Mouse (Mus musculus) gastrocnemius, adult 8-10 months (tissue): ENCODE results near the gene Zdhhc7. TPM values are rescaled to one million over a fixed set of nuclear protein-coding genes. Genes with fewer than 3 reads are reported as not detected.

Source experiments
- DNase-seq, 2 experiments: peaks; one replicate each; pipeline ENCODE4 v3.0.0; 2022; ENCODE audit warnings: low spot score in 2 of 2
- total RNA-seq, 4 experiments: library from RNA; stranded (reverse); gene quantifications; 2 replicates each; pipeline ENCODE4 v1.2.4; 2022

The Zdhhc7 gene
- total RNA-seq: 10 to 100 TPM; 24.3 to 30.3 (median 27.0) TPM

DNA sequence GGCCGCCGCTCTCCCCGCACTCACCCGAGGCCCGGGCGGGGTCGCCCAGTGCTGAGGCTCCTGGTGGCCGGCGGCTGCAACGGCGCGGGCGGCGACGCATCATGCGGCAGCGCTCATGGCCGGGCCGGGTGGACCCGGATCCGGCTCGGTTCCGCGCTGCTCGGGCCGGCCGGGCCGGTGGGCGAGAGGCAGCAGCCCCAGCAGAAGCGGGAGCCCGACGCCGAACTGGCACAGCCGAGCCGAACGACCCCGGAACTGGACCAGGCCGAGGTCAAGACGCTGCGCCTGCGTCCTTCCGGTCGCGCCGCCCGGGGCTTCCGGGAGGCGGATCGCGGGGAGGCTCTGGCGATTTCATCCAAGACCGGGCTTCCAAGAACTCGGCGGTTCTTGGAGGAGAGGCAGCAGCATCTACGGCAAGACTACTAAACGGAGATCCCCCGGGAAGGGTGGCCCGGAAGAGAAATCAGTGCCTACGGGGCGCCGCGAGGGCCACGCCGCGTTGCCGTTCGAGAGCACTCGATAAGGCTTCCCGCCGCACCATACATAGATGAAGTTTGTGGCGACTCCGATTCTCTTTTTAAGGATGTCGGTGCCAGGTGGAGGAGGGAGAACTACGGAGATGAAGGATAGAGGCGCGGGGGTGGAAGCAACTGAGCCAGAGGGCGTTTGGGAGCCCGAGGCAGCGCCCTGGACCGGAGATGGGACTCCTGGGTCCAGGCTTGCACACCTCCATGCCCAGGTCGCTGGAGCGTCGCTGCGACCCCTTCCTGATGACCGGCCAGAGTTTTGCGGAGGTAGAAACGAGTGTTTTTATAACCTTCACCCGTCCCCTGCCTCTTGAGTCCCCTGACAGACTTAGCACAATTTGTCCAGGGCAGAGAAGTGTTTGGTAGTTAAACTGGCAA, at the start of gene Zdhhc7:
Gene Zdhhc7, minus strand, starts transcription at position 415 of the 905 bp plus-strand sequence.
- peak; percentile 69 to 70 for DNase-seq

DNA sequence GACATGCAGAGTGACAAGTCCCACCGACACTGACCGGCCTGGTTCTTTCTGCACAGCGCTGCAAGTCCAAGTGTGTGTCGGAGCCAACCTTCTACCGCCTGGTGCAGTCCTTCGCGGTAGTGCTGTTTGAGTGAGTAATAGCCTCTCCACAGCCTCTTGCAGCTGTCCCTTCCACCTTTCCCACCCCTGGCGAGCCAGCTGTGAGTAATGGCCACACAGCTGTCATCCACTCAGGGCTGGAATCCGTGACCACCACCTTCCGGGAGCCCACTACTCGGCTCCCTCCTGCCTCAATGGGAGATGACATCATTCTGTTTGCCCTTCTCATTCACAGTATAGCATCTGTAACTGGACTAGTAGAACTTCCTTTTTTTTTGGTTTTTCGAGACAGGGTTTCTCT, 48.7 kb upstream of the Zdhhc7 start:
- no peak for DNase-seq

DNA sequence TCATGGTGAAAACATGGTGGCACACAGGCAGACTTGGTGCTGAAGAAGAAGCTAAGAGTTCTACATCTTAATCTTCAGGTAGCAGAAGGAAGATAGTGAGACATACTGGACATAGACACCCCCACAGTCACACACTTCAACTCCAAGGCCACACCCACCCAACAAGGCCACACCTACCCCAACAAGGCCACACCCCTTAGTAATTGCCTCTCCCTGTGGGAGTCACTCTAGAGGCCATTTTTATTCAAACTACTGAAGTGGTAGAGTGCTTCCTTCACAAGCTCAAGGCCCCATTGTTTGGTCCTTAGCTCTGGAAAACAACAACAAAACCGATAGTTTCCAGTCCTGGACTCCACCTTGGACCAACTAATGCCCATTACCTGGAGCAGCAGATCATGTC, 44.8 kb upstream of the Zdhhc7 start:
- DNase-seq: no peak

DNA sequence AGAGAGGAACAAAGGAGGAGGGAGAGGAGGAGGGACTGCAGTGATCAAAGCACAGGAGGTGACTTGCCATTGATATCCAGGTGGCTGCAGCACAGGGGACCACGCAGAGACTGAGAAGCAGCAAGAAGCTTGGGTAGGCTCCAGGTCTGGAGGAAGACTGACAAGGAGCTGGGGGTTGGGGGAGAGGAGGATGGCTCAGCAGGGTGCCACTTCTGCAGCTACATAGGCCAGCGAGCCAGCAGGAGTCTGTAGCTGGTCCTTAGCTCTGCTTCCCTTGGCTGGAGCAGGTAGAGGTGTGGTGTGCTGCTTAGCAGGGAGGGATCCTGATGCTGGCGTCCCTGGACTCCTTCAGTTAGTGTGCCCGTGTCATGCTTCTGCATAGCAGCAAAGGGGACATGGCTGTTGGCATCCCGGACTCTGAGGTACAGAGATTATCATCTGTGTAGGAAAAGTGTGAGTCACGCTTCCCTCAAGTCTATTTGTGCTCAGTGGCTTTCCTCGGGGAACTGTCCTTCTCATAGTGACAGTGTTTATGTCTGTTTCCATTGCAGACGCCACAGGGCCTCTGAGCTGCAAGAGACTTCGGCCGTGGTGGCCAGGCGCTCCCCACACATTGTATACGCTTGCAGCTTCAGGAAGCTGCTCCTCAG, 43.5 kb upstream of the Zdhhc7 start:
- DNase-seq: no peak

DNA sequence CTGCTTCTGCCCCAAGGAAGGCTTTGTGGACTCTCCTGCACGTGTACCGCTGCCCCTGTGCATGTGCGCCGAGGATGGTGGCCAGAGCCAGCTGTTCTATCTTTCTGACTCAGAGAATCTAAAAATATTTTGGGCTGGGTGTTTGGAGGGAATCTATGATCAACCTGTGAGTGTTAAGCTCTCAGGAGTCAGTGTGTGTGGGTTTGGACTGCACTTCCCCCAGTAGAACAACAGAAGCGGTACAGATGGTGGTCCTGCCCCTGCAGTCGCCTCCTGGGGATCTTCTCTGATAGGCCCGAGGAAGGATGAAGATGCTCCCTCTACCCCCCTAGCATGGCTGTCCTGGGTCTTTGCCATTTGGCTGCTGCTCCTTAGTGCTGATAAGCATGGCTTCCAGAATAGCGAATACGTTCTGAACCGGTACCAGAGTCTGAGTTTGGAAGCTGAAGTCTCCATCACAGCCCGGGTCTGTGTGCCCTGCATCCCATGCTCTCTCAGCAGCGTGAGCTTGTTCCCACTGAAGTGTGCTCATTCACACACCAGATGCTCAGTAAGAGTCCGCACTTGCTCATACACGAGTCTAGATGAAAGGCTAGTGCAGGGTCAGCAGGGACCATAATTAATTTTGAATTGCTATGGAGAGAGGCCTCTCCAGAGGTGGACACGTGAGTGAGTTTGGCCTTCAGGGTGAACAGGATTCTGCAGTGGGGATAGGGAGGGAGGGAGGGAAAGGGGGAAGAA, 42.8 kb upstream of the Zdhhc7 start:
- no peak for DNase-seq

DNA sequence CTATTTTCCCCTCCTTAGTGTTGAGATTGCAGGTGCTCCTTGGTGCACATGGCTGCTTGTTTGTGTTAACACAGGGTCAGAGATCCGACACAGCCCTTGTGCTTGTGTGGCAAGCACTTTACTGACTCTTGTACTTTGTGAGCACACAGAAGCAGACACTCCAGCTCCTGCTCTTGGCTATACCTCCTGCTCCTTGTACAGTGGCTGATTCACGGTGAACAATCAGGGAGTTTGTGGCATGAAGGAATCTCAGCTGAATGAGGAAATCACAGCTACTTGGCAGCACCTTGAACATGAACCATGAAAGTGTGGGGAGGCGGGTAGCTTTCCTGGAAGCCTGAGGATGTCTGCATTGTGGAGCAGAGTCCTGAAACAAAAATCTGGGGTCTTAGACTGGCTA, 39.5 kb upstream of the Zdhhc7 start:
- no peak for DNase-seq

DNA sequence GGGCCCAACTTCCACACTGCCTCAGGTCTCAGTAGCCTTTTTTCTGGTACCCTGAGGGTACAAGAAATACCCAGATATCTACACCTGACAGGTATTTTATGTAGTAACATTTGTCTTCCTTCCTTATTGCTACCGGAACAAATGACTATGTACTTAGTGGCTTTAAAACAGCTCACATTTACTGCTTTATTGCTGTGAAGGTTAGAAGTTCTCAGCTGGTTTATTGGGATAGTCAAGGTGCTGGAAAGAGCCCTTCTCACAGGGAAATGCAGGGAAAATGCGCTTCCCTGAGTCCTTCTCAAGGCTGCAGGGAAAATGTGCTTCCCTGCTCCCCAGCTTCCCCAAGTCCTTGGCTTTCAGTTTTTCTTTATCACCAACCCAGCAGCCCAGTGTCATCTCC, 37.7 kb upstream of the Zdhhc7 start:
- DNase-seq: no peak

DNA sequence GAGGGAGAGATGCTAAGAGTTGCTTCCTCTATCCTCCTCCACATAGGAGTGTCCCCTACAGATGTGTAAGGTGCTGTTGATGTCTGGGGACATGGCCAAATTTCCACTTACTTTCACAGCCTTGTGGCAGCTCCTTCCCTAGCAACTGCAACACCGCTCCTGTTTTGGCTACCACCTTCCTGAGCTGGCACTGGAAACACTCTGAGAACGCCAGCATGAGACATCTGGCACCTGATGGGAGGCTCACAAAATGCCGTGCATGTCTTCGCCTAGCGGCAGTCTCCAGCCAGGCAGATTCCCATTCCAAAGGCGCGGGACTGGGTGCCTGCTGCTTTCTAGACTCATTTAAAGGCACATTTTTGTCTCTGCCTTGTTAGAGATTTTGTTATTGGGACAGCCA, 35.3 kb upstream of the Zdhhc7 start:
- peak; percentile 38 to 63 for DNase-seq

DNA sequence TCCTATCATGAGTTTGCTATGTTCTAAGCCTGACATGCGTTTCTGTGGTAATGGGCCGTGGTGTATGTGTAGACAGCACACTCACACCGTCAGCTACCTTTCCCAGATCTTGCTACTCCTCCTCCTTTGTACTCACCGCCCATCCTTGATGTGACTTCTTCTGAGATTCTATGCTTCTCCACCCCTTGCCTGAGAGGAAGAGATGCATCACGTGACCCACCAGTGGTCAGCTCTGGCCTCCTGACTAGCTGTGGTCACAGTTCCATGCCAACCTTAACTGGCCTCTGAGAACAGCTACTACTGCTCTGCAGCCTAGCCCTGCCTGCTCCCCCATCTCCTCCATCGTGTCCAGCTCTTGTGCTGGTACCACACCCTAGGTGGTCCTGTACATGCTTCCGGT, 34.4 kb upstream of the Zdhhc7 start:
- DNase-seq: no peak

DNA sequence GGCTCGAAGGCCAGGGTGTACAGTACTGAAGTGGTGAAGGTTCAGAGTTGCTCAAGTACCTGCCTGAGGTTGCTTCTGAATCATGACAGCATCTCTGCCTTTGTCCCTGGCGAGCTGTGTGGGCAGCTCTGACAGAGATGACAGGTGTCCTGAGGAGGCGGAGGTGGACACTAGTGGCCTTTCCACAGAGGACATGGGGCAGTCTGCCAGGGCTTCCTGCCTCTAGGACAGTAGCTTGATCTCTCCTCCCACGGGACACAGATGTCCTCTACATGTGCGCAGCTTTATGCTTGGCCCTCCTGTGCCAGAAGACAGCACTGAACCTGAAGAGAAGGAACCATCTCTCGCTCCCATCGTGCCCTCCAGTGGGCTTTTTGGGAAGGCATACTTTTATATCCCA, 31.9 kb upstream of the Zdhhc7 start:
- DNase-seq: no peak

DNA sequence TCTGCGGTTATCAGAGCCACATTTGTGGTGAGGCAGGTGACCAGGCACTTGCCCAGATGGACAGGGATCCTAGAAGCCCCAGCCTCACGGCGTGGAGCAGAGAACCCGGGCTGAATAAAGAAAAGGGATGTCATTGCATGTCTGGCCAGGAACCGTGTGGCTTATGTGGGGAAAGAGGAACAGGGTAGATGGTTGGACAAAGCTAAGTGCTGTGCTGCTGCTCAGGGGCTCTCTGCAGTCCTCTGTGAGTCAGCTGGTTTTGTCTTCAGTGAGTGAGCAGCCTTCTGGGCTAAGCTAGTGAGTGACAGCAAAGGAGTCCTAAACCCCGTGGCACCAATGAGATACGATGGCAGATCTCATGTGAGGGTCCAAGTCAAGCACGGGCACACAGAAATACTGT, 29.9 kb upstream of the Zdhhc7 start:
- DNase-seq: no peak

DNA sequence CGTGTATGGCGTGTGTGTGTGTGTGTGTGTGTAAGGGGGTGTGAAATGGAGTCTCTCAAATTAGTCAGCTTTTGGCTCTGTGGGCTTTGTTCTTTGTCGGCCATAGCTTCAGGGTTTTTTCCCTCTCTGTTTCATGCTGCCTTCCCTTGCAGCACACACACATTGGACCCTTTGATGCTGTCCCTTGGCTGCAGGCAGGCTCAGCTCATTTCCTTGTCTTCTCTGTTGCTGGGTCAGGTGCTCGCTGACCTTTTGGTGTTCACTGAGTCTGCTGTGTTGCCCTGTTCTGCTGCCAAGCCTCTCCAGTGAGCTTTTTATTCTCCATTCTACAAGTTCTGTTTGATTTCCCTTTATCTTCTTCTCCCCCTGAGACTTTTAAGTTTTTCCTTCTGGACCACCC, 28.3 kb upstream of the Zdhhc7 start:
- DNase-seq: no peak

DNA sequence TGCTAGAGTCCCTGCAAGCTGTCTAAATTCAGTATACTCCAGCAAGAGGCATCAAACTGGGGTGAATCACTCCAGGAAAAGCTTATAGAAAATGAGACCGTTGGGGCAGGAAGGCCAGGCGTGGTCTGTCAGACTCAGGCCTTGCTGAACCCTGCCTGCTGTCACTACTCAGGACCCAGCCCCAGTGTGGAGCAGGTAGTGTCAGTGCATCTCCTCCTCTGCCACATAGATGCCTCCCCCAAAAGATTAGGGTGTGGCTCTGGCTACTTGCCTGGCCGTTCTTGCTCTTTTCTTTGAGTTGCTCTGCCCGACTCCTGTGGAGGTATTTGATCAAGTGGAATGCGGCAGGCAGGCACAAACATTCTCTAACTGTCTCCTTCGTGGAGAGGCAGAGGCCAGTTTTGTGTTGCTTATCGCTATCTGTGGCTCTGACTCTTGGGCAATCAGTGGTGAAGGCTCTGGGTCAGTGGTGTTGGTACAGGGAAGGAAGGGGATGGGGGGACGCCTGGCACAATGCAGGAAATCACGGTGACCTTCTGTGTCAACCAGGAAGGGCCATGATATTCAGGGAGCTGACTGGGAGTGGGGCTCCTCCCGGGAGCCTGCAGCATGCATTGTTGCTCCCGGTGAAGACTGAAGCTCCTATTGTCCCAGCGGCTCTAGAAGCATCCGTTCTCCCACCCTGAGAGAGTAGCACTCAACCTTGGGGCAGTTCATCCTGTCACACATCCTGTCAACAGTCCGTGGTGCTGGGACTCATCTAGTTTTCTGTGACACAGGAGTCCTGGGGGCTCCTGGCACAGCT, 25.3 kb upstream of the Zdhhc7 start:
- DNase-seq: no peak

DNA sequence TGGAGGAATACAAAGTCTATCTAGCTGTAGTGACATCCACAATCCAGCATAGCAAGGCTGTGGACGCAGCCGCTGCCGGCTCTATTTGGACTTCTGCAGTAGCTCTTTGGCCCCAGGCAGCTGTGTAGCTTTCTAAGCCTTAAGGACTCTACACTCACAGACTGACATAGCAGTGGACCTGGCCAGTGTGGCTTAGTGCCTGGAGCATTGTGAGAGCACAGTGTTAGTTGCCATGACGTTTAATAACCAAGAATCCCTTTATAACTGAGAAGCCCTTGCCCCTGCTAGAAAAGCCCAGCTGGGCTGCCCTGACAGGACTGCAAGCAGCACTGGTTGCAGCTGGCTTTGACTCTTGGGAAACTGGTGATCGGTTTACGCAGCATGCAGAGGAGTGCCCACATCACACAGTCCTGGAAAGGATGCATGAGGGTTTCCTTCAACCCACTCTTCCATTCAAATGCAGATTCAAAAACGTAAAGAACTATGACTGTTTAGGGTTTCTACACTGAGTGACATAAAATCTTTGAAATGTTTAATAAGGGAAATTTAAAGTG, 23.6 kb upstream of the Zdhhc7 start:
- DNase-seq: no peak

DNA sequence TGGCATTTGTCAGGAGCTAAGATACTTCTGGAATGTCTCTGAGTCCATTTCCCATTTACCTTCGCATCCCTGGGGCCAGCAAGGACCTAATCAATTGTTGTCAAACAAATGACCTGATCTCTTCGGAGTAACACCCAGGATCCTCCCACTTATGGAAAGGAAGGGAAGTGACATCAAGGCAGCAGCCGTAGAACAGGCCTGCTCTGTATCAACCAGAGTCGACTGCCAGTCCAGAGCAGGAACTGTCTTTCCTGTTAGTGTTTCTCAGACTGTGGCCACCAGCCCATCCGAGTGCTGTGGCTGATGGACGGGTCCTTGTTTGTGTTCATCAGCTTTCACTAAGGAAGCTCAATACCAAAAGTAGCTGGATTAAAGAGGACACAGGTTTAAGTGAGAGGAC, 23.0 kb upstream of the Zdhhc7 start:
- DNase-seq: no peak

DNA sequence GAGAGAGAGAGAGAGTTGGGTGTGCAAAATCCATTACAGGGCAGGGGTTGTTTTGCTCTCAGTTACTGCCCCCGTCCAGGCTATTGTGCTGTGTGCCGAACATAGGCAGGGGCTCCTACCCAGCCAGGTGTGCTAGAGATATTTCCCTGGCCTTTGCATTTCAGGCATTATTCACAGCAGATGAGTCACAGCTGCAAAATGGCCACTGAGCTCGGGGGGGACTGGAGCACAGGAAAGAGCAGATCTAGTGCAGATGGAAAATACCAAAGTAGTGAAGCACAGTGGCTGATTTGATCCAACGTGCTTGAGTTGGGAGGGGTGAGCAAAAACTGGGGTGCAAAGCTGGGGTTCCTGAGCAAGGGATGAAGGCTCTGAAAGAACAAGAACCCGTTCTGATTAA, 19.7 kb upstream of the Zdhhc7 start:
- DNase-seq: no peak

DNA sequence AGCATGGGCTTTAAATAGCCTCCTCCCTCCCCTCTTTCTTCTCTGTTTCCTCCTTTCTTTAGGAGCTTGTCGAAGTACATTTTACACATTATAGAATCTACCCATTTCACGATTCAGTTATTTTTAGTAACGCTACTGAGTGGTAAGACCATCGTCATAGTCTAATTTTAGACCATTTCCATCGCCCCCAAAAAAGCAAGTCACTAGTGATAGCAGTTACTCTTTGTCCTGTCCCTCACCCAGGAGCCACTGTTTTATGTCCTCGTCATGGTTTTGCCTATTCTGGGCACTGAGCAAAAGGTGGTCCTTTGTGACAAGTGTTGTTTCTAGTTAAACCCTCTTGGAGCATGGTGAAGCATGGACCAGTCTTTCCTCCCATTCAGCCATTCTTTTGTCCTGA, 18.6 kb upstream of the Zdhhc7 start:
- DNase-seq: no peak

DNA sequence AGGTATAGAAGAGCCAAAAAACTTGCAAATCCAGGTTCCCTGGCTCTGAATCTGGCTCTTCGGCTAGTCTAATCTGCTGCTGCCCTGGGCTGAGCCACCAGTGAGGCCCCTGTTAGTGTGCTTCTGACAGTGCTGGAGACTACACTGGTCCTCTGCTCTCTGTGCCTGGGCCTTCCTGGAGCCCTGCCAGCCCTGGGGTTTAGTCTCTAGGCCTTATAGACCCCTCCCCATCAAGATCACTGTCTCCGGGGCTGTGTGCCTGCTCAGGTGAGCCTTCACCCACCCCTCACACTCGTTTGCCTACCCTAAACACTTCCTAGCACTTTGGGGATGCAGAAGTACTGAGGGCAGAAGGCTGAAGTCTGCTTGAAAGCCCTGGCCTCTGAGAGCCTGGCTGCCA, 18.1 kb upstream of the Zdhhc7 start:
- DNase-seq: no peak

DNA sequence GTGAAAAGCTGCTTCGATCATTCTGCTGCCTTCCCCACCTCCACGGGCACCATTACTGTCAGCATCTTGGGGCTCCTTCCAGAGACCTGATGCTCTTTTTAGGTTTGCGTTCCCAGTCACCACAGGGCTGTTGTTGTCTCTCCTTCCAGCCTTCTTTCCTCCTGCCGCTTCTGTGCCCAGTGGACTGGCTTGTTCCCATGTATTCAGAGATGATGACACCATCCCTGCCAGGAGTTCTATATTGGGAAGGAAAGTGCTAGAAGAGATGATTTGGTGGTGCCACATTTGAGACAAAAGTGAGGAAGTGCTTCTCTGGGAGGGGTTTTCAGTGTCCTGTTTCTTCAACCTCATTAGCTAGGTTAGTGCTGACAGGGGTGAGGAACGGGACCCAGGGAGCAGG, 17.6 kb upstream of the Zdhhc7 start:
- no peak for DNase-seq

DNA sequence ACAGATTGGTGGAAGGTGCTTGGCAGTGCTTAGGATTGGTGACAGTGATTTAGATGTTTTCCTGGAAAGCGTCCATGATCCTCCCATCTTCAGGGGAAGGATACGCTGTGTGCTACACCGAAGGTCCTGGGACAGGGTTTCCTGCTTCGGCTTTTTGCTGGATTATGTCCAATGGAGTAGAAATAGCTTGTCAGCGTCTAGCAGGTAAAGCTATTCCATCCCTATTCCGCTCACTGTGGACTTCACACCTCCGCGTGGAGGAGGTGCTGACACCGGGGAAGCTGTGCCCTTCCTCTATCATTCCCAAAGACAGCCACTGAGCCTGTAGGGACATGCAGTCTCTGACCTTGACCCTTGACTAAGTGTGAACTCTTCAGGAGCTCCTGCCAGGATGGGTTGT, 16.9 kb upstream of the Zdhhc7 start:
- DNase-seq: no peak

DNA sequence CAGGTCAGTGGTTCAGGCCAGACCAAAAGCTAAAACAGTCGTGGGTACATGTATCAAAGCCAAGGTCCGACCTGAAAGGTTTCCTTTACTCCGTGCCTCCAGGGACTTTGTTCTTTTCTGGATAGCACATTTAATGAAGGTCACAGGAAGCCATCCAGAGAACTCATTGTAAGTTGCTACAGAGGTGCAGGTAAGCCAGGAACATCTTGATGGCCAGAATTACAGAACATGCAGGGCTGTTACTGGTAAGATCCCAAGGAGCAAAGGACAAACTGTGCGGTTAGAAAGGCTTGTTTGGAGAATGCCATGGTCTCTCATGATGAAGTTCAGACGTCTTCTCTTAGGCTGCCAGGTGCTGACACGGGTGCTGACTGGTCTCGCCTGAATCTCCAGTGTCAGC, 15.3 kb upstream of the Zdhhc7 start:
- DNase-seq: no peak
